Comparison of ENCODE assay signal across 15 mouse cellular contexts in the genomic region with DNA sequence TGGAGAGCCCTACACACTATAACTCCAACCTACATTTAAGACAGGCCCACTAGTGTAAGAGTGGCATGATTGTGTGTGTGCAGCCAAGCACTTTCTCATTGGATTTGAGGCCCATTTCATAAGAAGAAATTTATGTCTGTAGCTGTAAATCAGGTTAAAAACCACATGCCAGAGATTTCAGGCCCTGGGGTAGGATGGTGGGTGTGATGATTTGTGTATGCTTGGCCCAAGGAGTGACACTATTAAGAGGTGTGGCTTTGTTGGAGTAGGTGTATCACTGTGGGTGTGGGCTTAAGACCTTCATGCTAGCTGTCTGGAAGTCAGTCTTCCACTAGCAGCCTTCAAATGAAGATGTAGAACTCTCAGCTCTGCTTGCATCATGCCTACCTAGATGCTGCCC.
"Had no signal": no experiment of that assay in that cellular context is flagged by ENCODE, and none has a peak within 500 bp of the region (broad histone marks: within the 10 kb centered on the region; RNA-seq: fewer than 3 reads in every experiment).

No protein-coding gene starts in this region.

- H3K27ac ChIP-seq: neural tube, embryonic 15.5 days; stomach, embryonic 15.5 days; stomach, postnatal 0 days had no signal

- H3K4me3 ChIP-seq: neural tube, embryonic 15.5 days; stomach, embryonic 15.5 days had no signal

- H3K9me3 ChIP-seq: neural tube, embryonic 15.5 days; stomach, embryonic 15.5 days had no signal

- H3K27me3 ChIP-seq: neural tube, embryonic 15.5 days had no signal

- H3K36me3 ChIP-seq: neural tube, embryonic 15.5 days; stomach, embryonic 15.5 days had no signal

- H3K9ac ChIP-seq: neural tube, embryonic 15.5 days; stomach, embryonic 15.5 days had no signal

- DNase-seq: retina, postnatal 1 day; right cerebral cortex, adult 18-20 months; right cerebral cortex, postnatal 14 days; right cerebral cortex, postnatal 25 days; right cerebral cortex, postnatal 4 days; spleen, adult 18-20 months; thymus, adult 18-20 months; thymus, adult 2 months; thymus, postnatal 14 days; thymus, postnatal 25 days; thymus, postnatal 36 days; thymus, postnatal 4 days had no signal

- H3K4me1 ChIP-seq: neural tube, embryonic 15.5 days; stomach, embryonic 15.5 days had no signal

- H3K4me2 ChIP-seq: neural tube, embryonic 15.5 days; stomach, embryonic 15.5 days had no signal
